Mouse (Mus musculus) hindbrain, postnatal 0 days (tissue): ENCODE results near the gene Mapkapk5. TPM values are rescaled to one million over a fixed set of nuclear protein-coding genes. Genes with fewer than 3 reads are reported as not detected.

Experiments
- ATAC-seq: fragments of 200-750 bp; cut with Nextera tagmentation; 2 replicates; pipeline ENCODE4 v1.8.0; 2017; ENCODE audit warnings: mild to moderate bottlenecking, moderate TSS enrichment, moderate library complexity
- DNase-seq: peaks from one replicate; pipeline ENCODE4 v3.0.0-alpha.2; 2015; ENCODE audit warnings: low spot score
- H3K27ac ChIP-seq: fragments of 300-500 bp; sonication (generic); 2 replicates; pipeline ENCODE4 v1.5.1; 2014; ENCODE audit warnings: mild to moderate bottlenecking
- H3K27me3 ChIP-seq: fragments of 300-500 bp; sonication (generic); 2 replicates; pipeline ENCODE4 v1.6.1; 2014; ENCODE audit warnings: low read length, mixed read lengths; ENCODE audit not compliant: insufficient read depth
- H3K36me3 ChIP-seq: fragments of 300-500 bp; sonication (generic); 2 replicates; pipeline ENCODE4 v1.6.1; 2014; ENCODE audit warnings: low read length, mixed read lengths; ENCODE audit not compliant: insufficient read depth
- H3K4me1 ChIP-seq: fragments of 300-500 bp; sonication (generic); 2 replicates; pipeline ENCODE4 v1.6.1; 2014; ENCODE audit warnings: antibody characterized with exemption, low read length, mixed read lengths; ENCODE audit not compliant: insufficient read depth
- H3K4me2 ChIP-seq: fragments of 300-500 bp; sonication (generic); 2 replicates; pipeline ENCODE4 v1.6.1; 2014; ENCODE audit warnings: low read depth, mild to moderate bottlenecking, low read length, moderate library complexity, mixed read lengths
- H3K4me3 ChIP-seq: fragments of 300-500 bp; sonication (generic); 2 replicates; pipeline ENCODE4 v1.5.1; 2014; ENCODE audit warnings: low read length
- H3K9ac ChIP-seq: fragments of 300-500 bp; sonication (generic); replicated peaks from 2 replicates; pipeline ENCODE4 v1.6.1; 2014; ENCODE audit warnings: mild to moderate bottlenecking, low read length, moderate library complexity, mixed read lengths
- H3K9me3 ChIP-seq: fragments of 300-500 bp; sonication (generic); 2 replicates; pipeline ENCODE4 v1.6.1; 2016; ENCODE audit warnings: low read length, mixed read lengths
- CTCF ChIP-seq: IDR thresholded peaks from 2 replicates; pipeline ENCODE4 v1.5.1; 2016; ENCODE audit warnings: antibody characterized with exemption, control low read depth, low read depth
- whole genome bisulfite sequencing: fragments of 180-500 bp; shearing (Covaris S2); extraction: QIAGEN DNeasy Blood & Tissue Kit; methylation state at CpG from one replicate; pipeline ENCODE4 v1.1.7; 2014; 5-methylcytosine and 5-hydroxymethylcytosine counted together
- polyA plus RNA-seq: library from polyadenylated mRNA; unstranded; fragments of >200 nt; fragmentation: Nextera tagmentation; extraction: Ambion mirVana; gene quantifications from 2 replicates; pipeline ENCODE4 v1.2.1, GENCODE M21; 2015
- total RNA-seq: library from RNA; depleted of rRNA; stranded (reverse); fragments of >200 nt; gene quantifications from 2 replicates; pipeline ENCODE4 v1.2.3, GENCODE M21; 2014

Mapkapk5 gene
- total and polyA plus RNA-seq, 2 experiments from 2014 or later, result 46.1 to 51.0 TPM

GRCm38 (mm10) chr5:121564468-121564895 is 18.8 kb upstream of the Mapkapk5 start:
- ATAC-seq (peak; percentile 81), DNase-seq (peak; percentile 88)
- Histone ChIP-seq H3K27me3 (no peaks in the 10 kb centered on the region), H3K9ac (no peak overlapping the region), H3K36me3 (no peaks in the 10 kb centered on the region), H3K9me3 (no peaks in the 10 kb centered on the region), H3K4me2 (peak overlapping the region; percentile 29; the same call in 1 of the 2 replicates), H3K4me3 (no peak overlapping the region), H3K27ac (no peak overlapping the region), H3K4me1 (no peaks in the 10 kb centered on the region)
- WGBS, result 13% methylated on average over 11 of the region's 11 CpGs
- TF ChIP-seq CTCF, result peak; percentile 89

- Histone ChIP-seq H3K9me3 (no peaks in the 10 kb centered on the region), H3K4me2 (no peak overlapping the region), H3K27ac (no peak overlapping the region)
These were observed 16.7 kb upstream of the Mapkapk5 start for GRCm38 (mm10) chr5:121562436-121562835.

GRCm38 (mm10) chr5:121549196-121549595 is 3.5 kb upstream of the Mapkapk5 start:
- no peak for TF ChIP-seq CTCF
- Histone ChIP-seq H3K36me3 (no peaks in the 10 kb centered on the region), H3K4me2 (no peak overlapping the region), H3K9ac (no peak overlapping the region), H3K27me3 (no peaks in the 10 kb centered on the region), H3K4me3 (no peak overlapping the region), H3K27ac (no peak overlapping the region), H3K4me1 (peaks cover 4% of the 10 kb centered on the region; the same call in 1 of the 2 replicates), H3K9me3 (no peaks in the 10 kb centered on the region)
- no peak for ATAC-seq
- 86% methylated on average over 7 of the region's 7 CpGs for WGBS
- no peak for DNase-seq

More at GRCm38 (mm10) chr5:121562436-121562835, 16.7 kb upstream of the Mapkapk5 start:
- H3K9ac ChIP-seq, result no peak overlapping the region
- DNase-seq (no peak), ATAC-seq (no peak)
- no peaks in the 10 kb centered on the region for H3K27me3 ChIP-seq
- no peaks in the 10 kb centered on the region for H3K36me3 ChIP-seq
- 92% methylated on average over 3 of the region's 3 CpGs for WGBS
- TF ChIP-seq CTCF, result no peak
- H3K4me3 ChIP-seq, result no peak overlapping the region
- H3K4me1 ChIP-seq, result no peaks in the 10 kb centered on the region

DNA sequence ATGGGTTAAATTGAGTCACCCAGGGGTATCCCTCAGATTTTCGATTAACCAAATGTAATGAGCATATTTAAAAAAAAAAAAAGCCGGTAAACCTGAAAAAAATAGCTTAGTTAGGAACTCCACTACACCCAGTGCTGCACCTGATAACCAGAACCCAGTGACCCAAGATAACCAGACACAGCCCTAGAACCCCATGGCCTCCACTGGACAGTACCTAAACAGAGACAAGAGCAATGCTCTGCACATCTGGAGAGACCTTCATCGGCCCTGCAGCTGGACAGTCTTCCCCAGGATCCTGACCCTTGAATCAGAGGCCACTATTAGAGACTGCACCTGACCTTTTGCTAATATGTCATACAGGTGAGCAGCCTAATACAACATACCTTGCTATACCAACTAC is 1.4 kb upstream of the Mapkapk5 start:
- Histone ChIP-seq H3K4me1 (peaks cover 7% of the 10 kb centered on the region), H3K9ac (no peak overlapping the region), H3K36me3 (no peaks in the 10 kb centered on the region), H3K27me3 (no peaks in the 10 kb centered on the region), H3K4me3 (no peak overlapping the region), H3K4me2 (no peak overlapping the region), H3K27ac (no peak overlapping the region), H3K9me3 (no peaks in the 10 kb centered on the region)
- no peak for TF ChIP-seq CTCF
- no peak for DNase-seq
- ATAC-seq, result no peak
- WGBS, result 96% methylated on average over 3 of the region's 3 CpGs

DNA sequence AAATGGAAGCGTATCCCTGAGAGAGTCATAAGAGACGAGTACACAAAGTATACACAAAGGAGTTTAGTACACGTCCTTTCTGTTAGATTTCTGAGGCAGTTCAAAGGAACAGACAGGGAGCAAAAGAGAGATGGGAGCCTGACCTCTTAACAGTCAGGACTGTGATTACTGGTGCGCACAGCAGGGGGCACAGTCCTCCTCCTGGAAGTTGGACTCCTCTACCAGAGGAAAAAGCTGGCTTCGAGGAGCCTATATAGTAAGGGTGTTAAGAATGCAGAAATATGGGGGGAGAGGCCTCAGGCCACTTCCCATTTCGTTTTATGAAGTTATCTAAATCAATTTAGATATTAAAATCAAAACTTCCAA is 808 bp upstream of the Mapkapk5 start:
- peaks cover 7% of the 10 kb centered on the region for H3K4me1 ChIP-seq
- peak overlapping the region; percentile 82; the same call in 1 of the 2 replicates for H3K9ac ChIP-seq
- peak overlapping the region; percentile 83 for H3K4me2 ChIP-seq
- TF ChIP-seq CTCF, result peak; percentile 50
- no peaks in the 10 kb centered on the region for H3K36me3 ChIP-seq
- H3K27me3 ChIP-seq, result no peaks in the 10 kb centered on the region
- peak overlapping the region; percentile 93 for H3K27ac ChIP-seq
- WGBS, result 33% methylated on average over 6 of the region's 6 CpGs
- ATAC-seq, result peak; percentile 38; the same call in 1 of the 2 replicates
- peak; percentile 67 for DNase-seq
- H3K9me3 ChIP-seq, result no peaks in the 10 kb centered on the region
- H3K4me3 ChIP-seq, result peak overlapping the region; percentile 64

GRCm38 (mm10) chr5:121544910-121545792 is 554 bp downstream of the Mapkapk5 start, which contains the start of the genes Adam1a and Gm42878:
TSS of gene Adam1a (minus strand) at chr5:121545482.
TSS of gene Gm42878 (minus strand) at chr5:121545482.
- under 1% methylated on average over 52 of the region's 97 CpGs for WGBS
- H3K9ac ChIP-seq, result peak within 1 kb of the TSS; percentile 82
- no peaks in the 10 kb centered on the region for H3K36me3 ChIP-seq
- H3K4me1 ChIP-seq, result peaks cover 7% of the 10 kb centered on the region
- no peak for TF ChIP-seq CTCF
- H3K9me3 ChIP-seq, result no peaks in the 10 kb centered on the region
- peak; percentile 57 for ATAC-seq
- peak within 1 kb of the TSS; percentile 93 for H3K27ac ChIP-seq
- H3K4me3 ChIP-seq, result peak within 1 kb of the TSS; percentile 64
- no peaks in the 10 kb centered on the region for H3K27me3 ChIP-seq
- DNase-seq, result peak; percentile 50
- peak within 1 kb of the TSS; percentile 83 for H3K4me2 ChIP-seq
